Mouse (Mus musculus) activated CD4-positive, CD25-positive, alpha-beta regulatory T cell, adult 9 weeks (primary cell): ENCODE measurements around the gene Gm5039. TPM values are rescaled to one million over a fixed set of nuclear protein-coding genes. Genes with fewer than 3 reads are reported as not detected.

Source experiments
- polyA plus RNA-seq: library from polyadenylated mRNA; unstranded; fragments of 100-300 nt; shearing (Covaris generic); gene quantifications from one replicate; pipeline ENCODE4 v1.2.1, GENCODE M21; 2017

Gm5039 gene
- polyA plus RNA-seq, result not detected

DNA sequence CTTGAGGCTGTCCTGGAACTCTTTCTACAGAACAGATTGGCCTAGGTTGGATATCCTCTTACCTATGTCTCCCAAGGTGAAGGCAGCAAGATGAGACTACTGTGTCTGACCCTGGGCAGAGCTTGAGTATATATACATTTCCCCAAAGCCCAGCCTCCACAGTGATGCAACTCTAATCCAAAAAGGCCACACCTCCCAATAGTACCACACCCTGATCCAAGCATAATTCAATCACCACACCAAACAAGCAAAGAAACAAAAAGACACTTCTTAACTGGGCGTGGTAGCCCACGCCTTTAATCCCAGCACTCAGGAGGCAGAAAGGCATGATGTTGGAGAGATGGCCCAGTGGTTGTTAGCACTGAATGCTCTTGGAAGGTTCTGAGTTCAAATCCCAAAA is at the start of gene Gm5039:
Gene Gm5039 (minus strand): TSS at position 101 of the 400 bp plus-strand sequence.

DNA sequence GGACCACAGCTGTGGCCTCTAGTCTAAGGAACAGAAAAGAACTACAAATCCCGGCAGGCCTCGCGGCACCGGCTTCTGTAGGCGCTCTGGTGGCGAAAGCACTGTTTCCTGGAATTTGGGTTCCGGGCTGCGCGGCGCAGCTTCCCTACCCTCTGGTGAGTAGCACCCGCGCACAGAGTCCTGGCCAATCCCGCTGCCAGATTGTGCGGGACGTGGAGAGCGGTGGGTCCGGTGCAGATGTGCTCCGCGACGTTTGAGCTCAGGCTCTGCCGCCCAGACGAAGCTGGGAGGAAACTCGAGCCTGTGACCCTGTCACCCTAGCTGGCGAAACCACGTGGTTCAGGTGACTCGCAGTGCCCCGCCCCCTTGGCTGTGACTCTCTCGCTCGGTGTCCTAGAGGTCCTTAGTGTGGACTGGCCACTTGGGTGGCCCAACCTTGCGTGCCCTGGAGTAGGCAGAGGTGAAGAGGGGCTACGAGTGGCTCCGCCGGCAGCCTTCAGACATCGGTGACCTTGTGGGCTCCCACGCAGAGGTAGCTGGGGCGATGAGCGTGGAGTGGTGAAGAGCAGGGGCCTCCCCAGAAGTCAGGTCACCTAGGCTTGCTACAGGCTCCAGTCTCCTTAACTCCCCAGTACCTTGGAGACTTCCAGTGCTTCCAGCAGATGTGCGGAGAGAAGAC is 36.8 kb upstream of the Gm5039 start, which contains the start of gene Adck1:
Gene Adck1 (plus strand): TSS at position 114 of the 679 bp plus-strand sequence.

DNA sequence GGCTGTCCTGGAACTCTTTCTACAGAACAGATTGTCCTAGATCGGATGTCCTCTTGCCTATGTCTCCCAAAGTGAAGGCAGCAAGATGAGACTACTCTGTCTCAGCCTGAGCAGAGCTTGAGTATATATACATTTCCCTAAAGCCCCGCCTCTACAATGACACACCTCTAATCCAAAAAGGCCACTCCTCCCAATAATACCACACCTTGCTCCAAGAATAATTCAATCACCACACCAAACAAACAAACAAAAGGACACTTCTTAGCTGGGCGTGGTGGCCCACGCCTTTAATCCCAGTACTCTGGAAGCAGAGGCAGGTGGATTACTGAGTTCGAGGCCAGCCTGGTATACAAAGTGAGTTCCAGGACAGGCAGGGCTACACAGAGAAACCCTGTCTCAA is 49.4 kb downstream of the Gm5039 start, which contains the start of gene Gm5662:
Gene Gm5662 (minus strand): TSS at position 101 of the 400 bp plus-strand sequence.

Other genes with a start within 250 kb of the Gm5039 start
- gene Gm16368, start 240.3 kb downstream of the Gm5039 start, polyA plus RNA-seq, result not detected
- gene Gm10436, start 141.9 kb downstream of the Gm5039 start, polyA plus RNA-seq, result not detected
- not detected for gene Gm8332, start 73.9 kb downstream of the Gm5039 start, polyA plus RNA-seq
- gene Gm5662, start 49.5 kb downstream of the Gm5039 start, polyA plus RNA-seq, result not detected
- gene Adck1, start 36.5 kb upstream of the Gm5039 start, polyA plus RNA-seq, result 21.1 TPM